Mouse (Mus musculus): ENCODE measurements around the gene Dlgap4. TPM values are rescaled to one million over a fixed set of nuclear protein-coding genes. Genes with fewer than 3 reads are reported as not detected.

Dlgap4 gene
- polyA plus RNA-seq (2017; shearing (Covaris generic)), result 107 TPM

GRCm38 (mm10) chr2:156613541-156614257, at the start of gene Dlgap4:
Gene Dlgap4, plus strand, starts transcription at chr2:156613705.

DNA sequence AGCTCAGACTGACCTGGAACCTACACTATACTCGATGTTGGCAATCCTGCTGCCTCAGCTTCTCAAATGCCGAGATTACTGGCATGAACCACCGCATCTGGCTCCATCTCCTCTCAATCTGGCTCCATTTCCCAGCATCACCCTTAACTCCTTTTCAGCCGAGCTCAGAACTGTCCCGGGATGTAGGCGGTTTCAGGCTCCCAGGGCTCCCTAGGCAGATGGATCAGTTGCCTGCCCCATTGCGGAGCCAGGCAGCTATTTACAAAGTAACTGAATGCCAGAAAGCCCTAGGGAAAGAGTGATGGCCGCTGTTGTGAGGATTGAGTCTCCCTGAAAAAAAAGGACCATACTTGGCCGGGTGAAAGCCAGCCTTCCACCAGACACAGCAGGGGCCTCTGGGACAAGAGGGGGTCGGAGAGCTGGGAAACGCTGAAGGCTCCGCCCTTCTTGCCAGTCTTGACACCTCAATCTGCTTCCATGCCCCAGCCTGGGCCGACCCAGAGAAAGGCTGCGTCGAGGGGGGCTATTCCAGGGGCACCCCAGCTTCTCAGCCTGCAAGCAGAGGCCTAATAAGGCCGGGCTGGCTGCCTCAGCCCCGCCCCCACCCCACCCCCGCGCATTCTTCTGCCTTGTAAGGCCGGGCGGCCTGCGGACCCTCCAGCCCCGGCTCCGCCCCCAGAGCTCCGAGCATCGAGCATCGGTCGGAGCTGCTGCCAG, 161.4 kb downstream of the Dlgap4 start, which contains the start of gene Myl9:
Myl9 (plus strand) TSS at position 683 of the 717 bp plus-strand sequence.

Other genes with a start within 250 kb of the Dlgap4 start
- gene Epb41l1, start 192.8 kb upstream of the Dlgap4 start, polyA plus RNA-seq (2017; shearing (Covaris generic)), result 0.62 TPM
- gene Aar2, start 66.1 kb upstream of the Dlgap4 start, polyA plus RNA-seq (2017; shearing (Covaris generic)), result 27.8 TPM
- gene Myl9, start 161.7 kb downstream of the Dlgap4 start, polyA plus RNA-seq (2017; shearing (Covaris generic)), result not detected
- 14.9 TPM for gene Tgif2, start 226.3 kb downstream of the Dlgap4 start, polyA plus RNA-seq (2017; shearing (Covaris generic))
- gene 4930518I15Rik, start 244.2 kb downstream of the Dlgap4 start, polyA plus RNA-seq (2017; shearing (Covaris generic)), result 5.1 TPM
- 126 TPM for gene Rab5if, start 249.4 kb downstream of the Dlgap4 start, polyA plus RNA-seq (2017; shearing (Covaris generic))

Data from CD4-positive, CD25-positive, alpha-beta regulatory T cell (primary cell).